Mouse (Mus musculus) heart, adult 2 months (tissue): Measurements from ENCODE around the gene Sept5. TPM values are rescaled to one million over a fixed set of nuclear protein-coding genes. Genes with fewer than 3 reads are reported as not detected.

Experiments
- DNase-seq, 2 experiments: peaks; one replicate each; pipeline ENCODE4 v3.0.0; 2021
- H3K27ac ChIP-seq: fragments of 200-600 bp; 2 replicates; pipeline ENCODE4 v1.8.1; 2022
- H3K27me3 ChIP-seq: fragments of 200-500 bp; 2 replicates; pipeline ENCODE4 v1.6.1; 2012; ENCODE audit warnings: mild to moderate bottlenecking, low read length, inconsistent platforms, mixed read lengths; ENCODE audit not compliant: control insufficient read depth, insufficient read depth
- H3K36me3 ChIP-seq: fragments of 200-500 bp; 2 replicates; pipeline ENCODE4 v1.6.1; 2012; ENCODE audit warnings: low read length, inconsistent platforms; ENCODE audit not compliant: control insufficient read depth, insufficient read depth
- H3K4me1 ChIP-seq: fragments of 200-500 bp; 2 replicates; pipeline ENCODE4 v1.6.1; 2011; ENCODE audit warnings: low read length; ENCODE audit not compliant: control insufficient read depth, insufficient read depth
- H3K4me3 ChIP-seq: fragments of 200-600 bp; 2 replicates; pipeline ENCODE4 v1.8.1; 2022
- H3K79me2 ChIP-seq: fragments of 200-500 bp; replicated peaks from 2 replicates; pipeline ENCODE4 v1.6.1; 2012; ENCODE audit warnings: mild to moderate bottlenecking, inconsistent platforms, low read length, moderate library complexity, mixed read lengths; ENCODE audit not compliant: control insufficient read depth, insufficient read depth
- H3K9ac ChIP-seq: fragments of 200-500 bp; 2 replicates; pipeline ENCODE4 v1.6.1; 2012; ENCODE audit warnings: low read depth, mild to moderate bottlenecking, control low read depth, inconsistent platforms, low read length, mixed read lengths
- CTCF ChIP-seq: fragments of 200-600 bp; IDR thresholded peaks from 2 replicates; pipeline ENCODE4 v1.8.1; 2022; ENCODE audit warnings: antibody characterized with exemption, mild to moderate bottlenecking, moderate library complexity
- EP300 ChIP-seq: fragments of 200-500 bp; IDR thresholded peaks from 2 replicates; pipeline ENCODE4 v1.6.1; 2011; ENCODE audit warnings: low read depth, low read length, control low read depth; ENCODE audit not compliant: insufficient read depth
- POLR2A ChIP-seq: fragments of 200-500 bp; IDR thresholded peaks from 2 replicates; pipeline ENCODE4 v1.6.1; 2011; ENCODE audit warnings: mild to moderate bottlenecking, low read depth, low read length, control low read depth; ENCODE audit not compliant: insufficient read depth
- WGBS: fragments of 180-500 bp; shearing (Covaris S2); methylation state at CpG from one replicate; pipeline ENCODE4 v1.1.7; 2018; 5-methylcytosine and 5-hydroxymethylcytosine counted together
- intact Hi-C: fragments of 180-260 bp; cut with DNase I; formaldehyde crosslinking; loops from one replicate; pipeline ENCODE4 v1.15.1; 2025
- polyA plus RNA-seq: library from polyadenylated mRNA; depleted of rRNA; stranded (reverse); fragments of >200 nt; gene quantifications from 2 replicates; pipeline ENCODE4 v1.2.3, GENCODE M21; 2012
- total RNA-seq, 2 experiments: library from RNA; stranded (reverse); gene quantifications; 2 replicates each; pipeline ENCODE4 v1.2.3; 2021

Sept5 gene
- total and polyA plus RNA-seq, 3 experiments = 3.2 to 7.3 (median 5.6) TPM

GRCm38 (mm10) chr16:18644485-18644884, 14.7 kb upstream of the Sept5 start:
- no peaks in the 10 kb centered on the region for H3K36me3 ChIP-seq
- H3K9ac ChIP-seq = no peak overlapping the region
- 75% methylated on average over 4 of the region's 4 CpGs for WGBS
- no peaks in the 10 kb centered on the region for H3K79me2 ChIP-seq
- H3K4me1 ChIP-seq = no peaks in the 10 kb centered on the region
- intact Hi-C loops = no loop called here
- TF ChIP-seq CTCF (no peak), EP300 (no peak), POLR2A (no peak)
- no peaks in the 10 kb centered on the region for H3K27me3 ChIP-seq
- no peak overlapping the region for H3K4me3 ChIP-seq
- no peak for DNase-seq
- no peak overlapping the region for H3K27ac ChIP-seq

DNA sequence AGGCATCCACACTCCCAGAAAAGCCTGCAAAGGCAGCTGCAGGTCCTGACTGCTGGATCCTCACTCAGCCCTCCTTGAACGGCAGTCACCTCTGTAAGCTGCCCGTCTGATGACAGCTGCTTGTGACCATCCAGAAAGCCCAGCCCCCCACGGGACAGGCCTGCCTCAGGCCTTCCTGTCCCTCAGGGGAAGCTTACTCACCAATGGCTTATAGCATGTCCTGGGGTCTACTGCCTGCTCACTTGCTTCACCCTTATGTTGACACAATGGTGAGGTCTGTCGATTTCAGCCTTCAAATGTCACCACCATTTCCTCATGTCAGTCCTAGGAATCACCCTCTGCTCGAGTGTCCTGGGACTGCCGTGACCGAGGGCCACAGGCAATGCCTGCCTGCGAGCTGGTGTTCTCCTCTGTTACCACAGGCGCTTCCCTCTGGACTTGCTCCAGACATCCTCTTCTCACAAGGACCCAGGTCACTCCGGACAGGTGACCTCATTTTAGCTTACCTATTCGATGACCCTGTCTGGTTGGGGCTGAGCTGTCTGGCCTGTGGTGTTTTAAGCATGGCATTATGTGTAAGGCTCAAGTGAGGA, 13.7 kb upstream of the Sept5 start:
- Histone ChIP-seq H3K79me2 (no peaks in the 10 kb centered on the region), H3K36me3 (no peaks in the 10 kb centered on the region), H3K9ac (no peak overlapping the region), H3K27me3 (no peaks in the 10 kb centered on the region), H3K4me1 (no peaks in the 10 kb centered on the region), H3K27ac (no peak overlapping the region), H3K4me3 (no peak overlapping the region)
- WGBS = 67% methylated on average over 11 of the region's 11 CpGs
- DNase-seq = no peak
- intact Hi-C loops = no loop called here
- TF ChIP-seq POLR2A = no peak
- no peak for TF ChIP-seq EP300
- no peak for TF ChIP-seq CTCF

DNA sequence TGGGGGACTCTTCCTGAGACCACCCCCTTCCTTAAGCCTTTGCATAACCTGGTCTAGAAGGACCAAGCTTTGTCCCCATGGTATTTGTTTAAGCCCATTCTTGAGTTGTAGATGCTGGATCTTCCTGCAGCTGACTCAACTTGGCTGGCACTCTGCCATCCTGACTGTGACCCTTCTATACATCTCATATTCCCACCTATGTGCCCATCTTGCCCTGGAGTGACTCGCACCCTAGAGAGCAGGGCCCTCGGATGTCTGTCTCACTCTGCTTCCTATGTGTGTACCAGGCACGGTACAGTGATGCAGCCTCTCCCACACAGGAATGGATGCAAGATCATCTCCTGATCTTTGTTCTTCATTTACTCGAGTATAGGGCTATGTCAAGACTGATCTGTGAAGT, 13.1 kb upstream of the Sept5 start:
- no peak for TF ChIP-seq CTCF
- no peak for TF ChIP-seq EP300
- Histone ChIP-seq H3K4me3 (no peak overlapping the region), H3K27ac (no peak overlapping the region), H3K79me2 (no peaks in the 10 kb centered on the region), H3K27me3 (no peaks in the 10 kb centered on the region), H3K36me3 (no peaks in the 10 kb centered on the region), H3K9ac (no peak overlapping the region), H3K4me1 (no peaks in the 10 kb centered on the region)
- no peak for DNase-seq
- intact Hi-C loops = no loop called here
- 72% methylated on average over 4 of the region's 4 CpGs for WGBS

GRCm38 (mm10) chr16:18642291-18642690, 12.5 kb upstream of the Sept5 start:
- intact Hi-C loops = no loop called here
- no peaks in the 10 kb centered on the region for H3K36me3 ChIP-seq
- H3K4me3 ChIP-seq = no peak overlapping the region
- peak in 1 of 2 experiments; percentile 7 for DNase-seq
- no peaks in the 10 kb centered on the region for H3K79me2 ChIP-seq
- no peak overlapping the region for H3K27ac ChIP-seq
- H3K27me3 ChIP-seq = no peaks in the 10 kb centered on the region
- 33% methylated on average over 7 of the region's 7 CpGs for WGBS
- no peak overlapping the region for H3K9ac ChIP-seq
- TF ChIP-seq CTCF (no peak), POLR2A (no peak), EP300 (no peak)
- no peaks in the 10 kb centered on the region for H3K4me1 ChIP-seq

- TF ChIP-seq EP300 (no peak), CTCF (no peak), POLR2A (no peak)
- intact Hi-C loops = no loop called here
- H3K9ac ChIP-seq = no peak overlapping the region
- no peaks in the 10 kb centered on the region for H3K36me3 ChIP-seq
- no peaks in the 10 kb centered on the region for H3K27me3 ChIP-seq
- no peak overlapping the region for H3K27ac ChIP-seq
- no peaks in the 10 kb centered on the region for H3K79me2 ChIP-seq
- WGBS = 59% methylated on average over 1 of the region's 1 CpGs
- H3K4me3 ChIP-seq = no peak overlapping the region
- no peaks in the 10 kb centered on the region for H3K4me1 ChIP-seq
- DNase-seq = no peak
Observed at GRCm38 (mm10) chr16:18639382-18639929, 9.7 kb upstream of the Sept5 start.

DNA sequence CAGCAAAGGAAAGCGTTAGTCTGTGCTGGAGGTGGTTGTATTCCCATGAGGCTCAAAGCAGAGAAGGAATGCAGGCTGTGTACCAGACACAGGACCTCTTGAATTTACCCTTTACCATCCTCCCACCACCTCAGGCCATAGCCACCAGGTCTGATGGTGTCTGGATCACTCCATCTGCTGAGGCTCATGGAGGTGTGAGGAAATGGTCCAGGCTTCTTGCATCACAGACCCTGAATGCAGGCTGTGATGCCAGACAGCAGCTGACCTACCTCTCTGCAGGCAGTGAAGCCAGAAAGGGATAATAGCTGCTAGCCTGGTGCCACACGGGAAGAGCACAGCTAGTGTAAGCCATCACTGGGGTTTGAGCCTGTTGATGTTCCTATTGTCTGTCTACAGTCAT, 8.6 kb upstream of the Sept5 start:
- Histone ChIP-seq H3K27me3 (no peaks in the 10 kb centered on the region), H3K79me2 (no peaks in the 10 kb centered on the region), H3K27ac (no peak overlapping the region), H3K9ac (no peak overlapping the region), H3K4me3 (no peak overlapping the region), H3K36me3 (no peaks in the 10 kb centered on the region), H3K4me1 (no peaks in the 10 kb centered on the region)
- 49% methylated on average over 2 of the region's 2 CpGs for WGBS
- DNase-seq = peak in 1 of 2 experiments; percentile 5
- intact Hi-C loops = no loop called here
- TF ChIP-seq CTCF (no peak), EP300 (no peak), POLR2A (no peak)
